Mouse (Mus musculus) neural tube, postnatal 0 days (tissue): ENCODE measurements around the gene Naglu. TPM values are rescaled to one million over a fixed set of nuclear protein-coding genes. Genes with fewer than 3 reads are reported as not detected.

Experiments used
- microRNA-seq: library from miRNA; unstranded; fragments of <30 nt; microRNA quantifications from one replicate; pipeline ENCODE4, GENCODE M21; 2016
- polyA plus RNA-seq: library from polyadenylated mRNA; unstranded; fragments of >200 nt; fragmentation: Nextera tagmentation; extraction: Ambion mirVana; gene quantifications from 2 replicates; pipeline ENCODE4 v1.2.1, GENCODE M21; 2015

The Naglu gene
- 12.8 and 12.9 TPM in 2 replicates for polyA plus RNA-seq

GRCm38 (mm10) chr11:101069391-101070188, at the start of gene Naglu:
Naglu (plus strand) TSS chr11:101070012.

GRCm38 (mm10) chr11:101078121-101078520, 8.3 kb downstream of the Naglu start, which contains the start of gene Hsd17b1:
Hsd17b1 (plus strand) TSS chr11:101078411.

DNA sequence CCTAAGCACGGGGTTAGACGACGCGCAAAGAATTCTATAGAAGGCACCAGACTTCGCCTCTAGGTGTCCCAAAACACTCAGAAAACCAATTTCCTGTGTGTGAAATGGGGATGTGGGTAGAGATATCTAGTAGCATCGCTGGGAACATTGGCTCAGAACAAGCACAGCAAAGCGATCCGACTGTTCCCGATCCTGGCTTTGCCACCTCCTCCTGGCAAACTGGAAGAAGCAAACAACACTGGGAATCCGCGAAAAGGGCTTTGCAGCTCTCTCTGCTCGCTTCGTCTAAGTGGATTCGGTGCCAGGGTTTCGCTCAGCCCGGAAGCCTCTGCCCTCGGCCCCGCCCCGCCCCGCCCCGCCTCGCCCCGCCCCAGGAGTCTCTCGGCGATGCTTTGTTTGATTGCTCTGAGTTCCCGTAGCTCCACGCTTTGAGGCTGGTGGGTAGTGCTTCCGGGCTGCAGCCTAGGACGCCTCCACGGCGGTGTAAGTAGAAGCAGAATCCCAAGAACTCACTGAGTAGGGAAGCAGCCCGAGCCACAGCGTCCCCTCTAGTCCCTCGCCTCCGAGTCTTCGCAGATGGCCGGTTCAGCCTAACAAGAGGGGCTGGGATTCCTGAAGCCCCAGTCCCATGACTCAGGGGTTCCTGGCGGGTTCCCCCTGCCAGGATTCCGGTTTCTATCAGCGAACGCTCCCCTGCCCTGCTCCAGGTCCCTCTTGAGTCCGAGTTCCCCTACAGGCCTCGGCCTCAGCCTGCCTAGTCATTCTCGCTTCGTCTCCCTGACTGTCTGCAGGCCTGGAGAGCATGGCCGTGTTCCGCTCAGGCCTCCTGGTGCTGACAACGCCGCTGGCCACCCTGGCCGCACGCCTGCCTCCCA, 12.6 kb downstream of the Naglu start, which contains the start of gene Coasy:
Gene Coasy (plus strand): TSS at position 358 of the 875 bp plus-strand sequence.

DNA sequence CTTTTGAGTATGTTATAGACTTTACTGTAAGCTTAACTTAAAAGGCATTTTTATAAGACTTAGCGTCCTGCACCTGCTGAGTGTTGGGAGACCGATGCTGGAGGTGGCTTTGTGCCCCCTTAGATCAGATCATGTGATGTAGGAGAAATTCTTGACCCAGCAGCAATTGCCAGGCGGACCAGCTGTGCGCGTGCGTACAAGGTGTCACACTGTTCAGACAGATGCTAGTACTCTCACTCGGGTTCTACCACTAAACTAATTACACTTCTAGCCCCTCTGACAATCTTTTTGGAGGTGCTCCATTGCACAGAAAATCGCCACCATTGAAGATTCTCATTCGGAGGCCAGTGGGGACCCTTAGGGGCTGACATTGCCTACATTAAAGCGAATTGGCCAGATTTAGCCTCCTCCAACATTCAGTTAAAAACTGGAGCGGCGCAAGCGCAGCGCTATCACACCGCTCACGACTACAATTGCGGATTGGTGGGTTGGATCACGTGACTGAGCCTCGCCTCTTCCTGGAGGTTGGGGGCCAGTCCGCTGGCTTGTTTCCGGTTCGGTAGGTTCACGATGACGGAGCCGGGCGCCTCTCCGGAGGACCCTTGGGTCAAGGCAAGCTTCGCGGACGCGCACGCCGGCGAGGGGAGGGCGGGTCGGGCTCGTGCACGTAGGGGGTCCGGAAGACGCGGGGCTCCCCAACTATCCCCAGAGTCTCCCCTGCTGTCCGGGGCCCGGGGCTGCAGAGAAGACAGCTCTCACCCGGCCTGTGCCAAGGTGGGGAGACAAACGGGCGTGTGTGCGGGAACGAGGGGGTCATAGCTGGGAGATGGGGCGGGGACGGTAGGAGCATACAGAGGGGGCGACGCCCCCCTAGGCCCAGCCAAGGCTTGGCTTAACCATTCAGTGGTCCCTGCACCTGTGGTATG, 17.2 kb downstream of the Naglu start, which contains the start of gene Mlx:
Gene Mlx (plus strand): TSS at position 522 of the 926 bp plus-strand sequence.

DNA sequence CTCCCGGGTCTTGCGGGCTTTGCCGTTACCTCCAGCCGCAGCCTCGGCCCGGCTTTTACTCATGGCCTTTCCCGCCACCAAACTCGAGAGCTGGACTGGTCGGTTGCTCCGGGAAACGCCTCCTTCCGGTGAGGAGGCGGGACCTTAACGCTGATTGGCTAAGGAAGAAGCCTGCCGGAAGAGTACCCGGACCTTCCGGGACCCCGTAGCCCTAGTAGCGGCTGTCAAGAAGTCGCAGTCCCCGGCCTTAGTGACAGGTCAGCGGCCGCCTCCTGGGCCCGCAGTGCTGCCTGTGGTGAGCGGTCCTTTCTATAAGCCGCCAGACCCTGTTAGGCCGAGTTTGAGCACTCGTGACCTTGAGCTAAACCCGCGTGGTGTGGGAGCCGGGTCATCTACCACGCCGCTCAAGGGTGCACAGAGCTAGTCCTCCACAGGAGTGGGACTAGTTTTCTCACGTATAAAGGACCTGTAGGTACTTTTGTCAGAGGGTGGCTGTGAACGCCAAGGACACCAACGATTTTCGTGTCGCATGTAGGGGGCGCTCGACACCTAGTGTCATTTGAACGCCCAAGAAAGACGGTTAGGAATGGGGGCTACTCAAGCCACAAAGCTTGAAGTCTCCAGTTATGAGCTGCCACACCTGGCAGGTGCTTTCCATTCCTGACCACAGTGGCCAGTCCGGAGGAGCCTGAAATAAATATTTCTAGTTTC, 25.7 kb downstream of the Naglu start, which contains the start of gene Psmc3ip:
Gene Psmc3ip (minus strand): TSS at position 123 of the 711 bp plus-strand sequence.

GRCm38 (mm10) chr11:101119761-101120544, 50.1 kb downstream of the Naglu start, which contains the start of the genes Retreg3 and Tubg1:
Retreg3 (minus strand) TSS chr11:101119893.
Tubg1 (plus strand) TSS chr11:101119938.

Small RNAs within 50 kb of the gene (microRNA-seq; reads per million reads assigned to microRNA genes)
- 4.4 reads per million, percentile 7 among the genes with 10 or more reads in this experiment for gene Mir6928

Other genes starting within 250 kb of the Naglu start
- 16.4 and 17.6 TPM in 2 replicates for gene Stat5b, start 219.3 kb upstream of the Naglu start, polyA plus RNA-seq
- 2.3 and 3.0 TPM in 2 replicates for gene Stat5a, start 210.7 kb upstream of the Naglu start, polyA plus RNA-seq
- gene Stat3, start 130.5 kb upstream of the Naglu start, polyA plus RNA-seq, result 49.0 and 55.4 TPM in 2 replicates
- 52.5 and 68.3 TPM in 2 replicates for gene Cavin1, start 99.1 kb upstream of the Naglu start, polyA plus RNA-seq
- 156 and 176 TPM in 2 replicates for gene Atp6v0a1, start 60.6 kb upstream of the Naglu start, polyA plus RNA-seq
- 0.18 and 0.28 TPM in 2 replicates for gene Hsd17b1, start 8.4 kb downstream of the Naglu start, polyA plus RNA-seq
- gene Coasy, start 12.6 kb downstream of the Naglu start, polyA plus RNA-seq, result 30.7 and 32.2 TPM in 2 replicates
- gene Mlx, start 17.3 kb downstream of the Naglu start, polyA plus RNA-seq, result 66.4 and 68.3 TPM in 2 replicates
- 11.4 and 15.9 TPM in 2 replicates for gene Psmc3ip, start 25.4 kb downstream of the Naglu start, polyA plus RNA-seq
- gene Retreg3, start 49.9 kb downstream of the Naglu start, polyA plus RNA-seq, result 21.0 and 22.1 TPM in 2 replicates
- 61.3 and 65.4 TPM in 2 replicates for gene Tubg1, start 49.9 kb downstream of the Naglu start, polyA plus RNA-seq
- gene Tubg2, start 85.9 kb downstream of the Naglu start, polyA plus RNA-seq, result 62.5 and 67.4 TPM in 2 replicates
- gene Cntnap1, start 100.5 kb downstream of the Naglu start, polyA plus RNA-seq, result 13.6 and 14.3 TPM in 2 replicates
- gene Plekhh3, start 101.3 kb downstream of the Naglu start, polyA plus RNA-seq, result 7.9 and 10.5 TPM in 2 replicates
- 0.56 and 1.0 TPM in 2 replicates for gene Ccr10, start 105.4 kb downstream of the Naglu start, polyA plus RNA-seq
- gene Ezh1, start 156.5 kb downstream of the Naglu start, polyA plus RNA-seq, result 21.5 and 25.4 TPM in 2 replicates
- gene Ramp2, start 176.0 kb downstream of the Naglu start, polyA plus RNA-seq, result 143 and 155 TPM in 2 replicates
- 129 and 133 TPM in 2 replicates for gene Vps25, start 183.7 kb downstream of the Naglu start, polyA plus RNA-seq
- 5.9 and 6.4 TPM in 2 replicates for gene Wnk4, start 190.6 kb downstream of the Naglu start, polyA plus RNA-seq
- gene Cntd1, start 209.0 kb downstream of the Naglu start, polyA plus RNA-seq, result 0.48 and 1.0 TPM in 2 replicates
- gene Coa3, start 209.1 kb downstream of the Naglu start, polyA plus RNA-seq, result 229 and 252 TPM in 2 replicates
- gene Becn1, start 232.3 kb downstream of the Naglu start, polyA plus RNA-seq, result 131 and 140 TPM in 2 replicates
- 80.5 and 81.0 TPM in 2 replicates for gene Psme3, start 246.2 kb downstream of the Naglu start, polyA plus RNA-seq